Mouse (Mus musculus) kidney, postnatal 0 days (tissue): ENCODE data around the gene Elf4. TPM values are rescaled to one million over a fixed set of nuclear protein-coding genes. Genes with fewer than 3 reads are reported as not detected.

Experiments used
- ATAC-seq: fragments of 200-750 bp; cut with Nextera tagmentation; replicated peaks from 2 replicates; pipeline ENCODE4 v1.8.0; 2017; ENCODE audit warnings: low read depth, moderate number of reproducible peaks, moderate TSS enrichment, moderate library complexity; ENCODE audit not compliant: low FRiP score
- DNase-seq: peaks from one replicate; pipeline ENCODE4 v3.0.0-alpha.2; 2016; ENCODE audit warnings: low spot score
- H3K27ac ChIP-seq: fragments of 300-500 bp; sonication (generic); 2 replicates; pipeline ENCODE4 v1.5.1; 2014; ENCODE audit warnings: mild to moderate bottlenecking
- H3K27me3 ChIP-seq: fragments of 300-500 bp; sonication (generic); 2 replicates; pipeline ENCODE4 v1.6.1; 2014; ENCODE audit warnings: low read length, mixed read lengths; ENCODE audit not compliant: insufficient read depth
- H3K36me3 ChIP-seq: fragments of 300-500 bp; sonication (generic); 2 replicates; pipeline ENCODE4 v1.6.1; 2014; ENCODE audit warnings: low read length, mixed read lengths; ENCODE audit not compliant: insufficient read depth
- H3K4me1 ChIP-seq: fragments of 300-500 bp; sonication (generic); replicated peaks from 2 replicates; pipeline ENCODE4 v1.6.1; 2014; ENCODE audit warnings: antibody characterized with exemption, low read length, mixed read lengths; ENCODE audit not compliant: insufficient read depth
- H3K4me2 ChIP-seq: fragments of 300-500 bp; sonication (generic); 2 replicates; pipeline ENCODE4 v1.6.1; 2014; ENCODE audit warnings: mild to moderate bottlenecking, low read length, moderate library complexity, mixed read lengths
- H3K4me3 ChIP-seq: fragments of 300-500 bp; sonication (generic); replicated peaks from 2 replicates; pipeline ENCODE4 v1.5.1; 2014; ENCODE audit warnings: low read depth, low read length
- H3K9ac ChIP-seq: fragments of 300-500 bp; sonication (generic); 2 replicates; pipeline ENCODE4 v1.6.1; 2014; ENCODE audit warnings: low read depth, low read length
- H3K9me3 ChIP-seq: fragments of 300-500 bp; sonication (generic); replicated peaks from 2 replicates; pipeline ENCODE4 v1.6.1; 2016; ENCODE audit warnings: low read length, inconsistent platforms, mixed read lengths
- CTCF ChIP-seq: IDR thresholded peaks from 2 replicates; pipeline ENCODE4 v1.5.1; 2016; ENCODE audit warnings: antibody characterized with exemption, low read depth, mild to moderate bottlenecking, moderate library complexity
- WGBS: fragments of 180-500 bp; shearing (Covaris S2); extraction: QIAGEN DNeasy Blood & Tissue Kit; methylation state at CpG from one replicate; pipeline ENCODE4 v1.1.7; 2014; 5-methylcytosine and 5-hydroxymethylcytosine counted together
- polyA plus RNA-seq: library from polyadenylated mRNA; unstranded; fragments of >200 nt; fragmentation: Nextera tagmentation; extraction: Ambion mirVana; gene quantifications from 2 replicates; pipeline ENCODE4 v1.2.1, GENCODE M21; 2015

The Elf4 gene
- polyA plus RNA-seq, 1 experiment from 2014 or later: 2.4 TPM

DNA sequence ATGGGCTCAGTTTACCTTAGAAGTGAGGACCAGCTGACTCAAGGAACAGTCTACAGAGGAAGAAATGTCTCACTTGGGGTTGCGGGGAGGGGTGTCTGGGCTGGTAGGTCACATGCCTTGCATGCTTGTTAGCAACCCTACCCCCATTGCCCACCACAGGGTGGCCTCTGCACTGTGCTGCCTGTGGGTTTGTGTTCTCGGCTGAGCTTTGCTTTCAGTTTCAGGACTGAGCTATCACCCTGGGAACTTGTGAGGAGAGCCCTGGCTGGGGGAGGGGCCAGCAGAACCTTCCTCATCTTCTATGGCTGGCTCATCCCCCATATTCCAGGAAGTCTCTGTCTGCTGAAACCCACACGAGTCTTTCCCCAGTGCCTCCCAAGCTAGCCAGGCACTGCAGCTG, 38.3 kb downstream of the Elf4 start:
- H3K4me1 ChIP-seq: no peaks in the 10 kb centered on the region
- WGBS: 47% methylated on average over 3 of the region's 3 CpGs
- ATAC-seq (peak; percentile 58), DNase-seq (peak; percentile 45)
- H3K4me3 ChIP-seq: no peak overlapping the region
- H3K36me3 ChIP-seq: no peaks in the 10 kb centered on the region
- no peaks in the 10 kb centered on the region for H3K27me3 ChIP-seq
- peak overlapping the region; percentile 27 for H3K4me2 ChIP-seq
- no peaks in the 10 kb centered on the region for H3K9me3 ChIP-seq
- TF ChIP-seq CTCF: no peak
- no peak overlapping the region for H3K27ac ChIP-seq
- no peak overlapping the region for H3K9ac ChIP-seq

DNA sequence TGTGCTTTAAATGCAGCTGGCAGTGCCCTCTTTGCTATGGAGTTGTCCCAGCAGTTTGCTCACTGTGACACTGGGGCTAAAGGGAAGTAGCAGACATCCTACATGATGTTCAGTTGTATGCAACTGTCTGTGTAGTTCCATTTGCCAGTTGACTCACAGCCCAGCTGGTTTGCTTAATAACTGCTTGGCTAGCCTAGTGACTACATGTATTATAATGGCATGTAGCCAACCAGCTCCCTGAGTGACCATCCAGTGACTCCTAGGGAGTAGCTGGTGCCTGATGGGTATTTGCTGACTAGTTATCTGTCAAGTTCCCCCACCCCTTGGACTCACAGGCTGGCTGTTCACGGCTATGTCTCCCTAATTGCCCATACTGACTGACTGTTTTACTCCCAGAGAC, 39.3 kb downstream of the Elf4 start:
- WGBS: 62% methylated on average over 1 of the region's 1 CpGs
- no peak overlapping the region for H3K4me3 ChIP-seq
- H3K9ac ChIP-seq: no peak overlapping the region
- no peaks in the 10 kb centered on the region for H3K9me3 ChIP-seq
- H3K27me3 ChIP-seq: no peaks in the 10 kb centered on the region
- no peaks in the 10 kb centered on the region for H3K36me3 ChIP-seq
- no peaks in the 10 kb centered on the region for H3K4me1 ChIP-seq
- no peak overlapping the region for H3K4me2 ChIP-seq
- no peak for DNase-seq
- no peak for TF ChIP-seq CTCF
- ATAC-seq: no peak
- H3K27ac ChIP-seq: no peak overlapping the region

DNA sequence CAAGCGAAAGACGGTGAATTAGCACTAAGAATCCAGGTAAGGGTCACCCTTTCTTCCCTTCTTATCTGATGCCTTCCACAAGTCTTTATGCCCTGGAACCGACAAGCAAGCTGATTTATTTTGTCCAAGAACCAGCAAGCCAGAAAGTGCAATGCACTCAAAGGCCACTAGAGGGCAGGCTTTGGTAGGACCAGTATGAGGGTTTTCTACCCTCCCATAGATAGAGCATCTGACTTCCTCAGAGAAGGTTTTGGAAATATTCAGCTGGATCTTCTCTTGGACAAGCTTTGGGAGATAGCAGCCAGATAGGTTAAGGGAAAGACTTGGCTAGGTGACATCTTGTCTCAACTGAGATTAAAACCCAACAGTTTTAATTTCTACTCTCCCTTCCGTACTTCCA, 39.9 kb downstream of the Elf4 start:
- no peak overlapping the region for H3K27ac ChIP-seq
- TF ChIP-seq CTCF: peak; percentile 93
- no peak overlapping the region for H3K4me2 ChIP-seq
- WGBS: 33% methylated on average over 4 of the region's 4 CpGs
- H3K4me1 ChIP-seq: no peaks in the 10 kb centered on the region
- no peaks in the 10 kb centered on the region for H3K27me3 ChIP-seq
- no peaks in the 10 kb centered on the region for H3K9me3 ChIP-seq
- H3K4me3 ChIP-seq: no peak overlapping the region
- DNase-seq (peak; percentile 78), ATAC-seq (no peak)
- no peaks in the 10 kb centered on the region for H3K36me3 ChIP-seq
- no peak overlapping the region for H3K9ac ChIP-seq

DNA sequence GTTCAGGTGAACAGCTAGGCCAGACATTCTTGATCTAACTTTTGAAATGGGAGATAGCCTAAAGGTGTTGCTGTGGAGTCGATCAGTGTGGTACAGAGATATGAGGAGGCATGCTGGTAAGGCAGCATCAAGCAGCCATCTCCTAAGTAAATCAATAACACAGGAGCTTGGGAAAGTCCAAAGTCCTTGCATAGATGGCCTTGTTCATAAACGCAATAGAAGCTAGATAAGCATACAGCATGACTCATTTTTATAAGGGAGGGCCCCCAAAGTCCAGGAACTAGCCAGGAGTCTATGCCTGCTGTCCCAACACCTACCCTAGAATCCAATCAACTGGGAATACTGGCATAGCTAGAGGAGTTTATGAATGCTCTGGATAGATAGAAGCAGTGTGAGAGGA, 44.5 kb downstream of the Elf4 start:
- no peak for DNase-seq
- 79% methylated on average over 2 of the region's 2 CpGs for WGBS
- ATAC-seq: no peak

DNA sequence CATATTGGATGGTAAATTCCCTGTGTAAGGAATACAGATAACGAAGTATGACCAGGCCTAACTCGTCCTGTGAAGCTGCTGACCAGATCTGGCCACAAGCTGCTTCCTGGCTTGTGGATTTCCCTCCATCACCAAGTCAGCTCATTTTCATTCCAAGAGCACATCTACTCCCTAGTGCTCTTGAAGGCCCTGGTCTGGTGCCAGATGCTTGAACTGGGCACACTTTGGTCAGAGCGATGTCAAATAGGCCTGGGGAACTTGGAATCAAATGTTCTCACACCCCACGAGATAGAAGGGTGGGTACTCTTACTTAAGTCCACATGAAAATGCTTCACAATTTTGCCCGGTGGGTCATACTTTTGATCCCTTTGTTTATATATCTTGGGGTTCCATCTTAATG, 48.6 kb downstream of the Elf4 start:
- ATAC-seq (no peak), DNase-seq (no peak)
- no peak overlapping the region for H3K27ac ChIP-seq
- H3K9me3 ChIP-seq: no peaks in the 10 kb centered on the region
- no peak overlapping the region for H3K4me2 ChIP-seq
- H3K9ac ChIP-seq: no peak overlapping the region
- no peaks in the 10 kb centered on the region for H3K27me3 ChIP-seq
- TF ChIP-seq CTCF: no peak
- H3K36me3 ChIP-seq: no peaks in the 10 kb centered on the region
- no peaks in the 10 kb centered on the region for H3K4me1 ChIP-seq
- WGBS: 85% methylated on average over 5 of the region's 5 CpGs
- no peak overlapping the region for H3K4me3 ChIP-seq

More for the DNA sequence above, 44.5 kb downstream of the Elf4 start:
- Histone ChIP-seq H3K36me3 (no peaks in the 10 kb centered on the region), H3K4me3 (no peak overlapping the region), H3K27ac (no peak overlapping the region), H3K27me3 (no peaks in the 10 kb centered on the region), H3K4me2 (no peak overlapping the region), H3K9ac (no peak overlapping the region), H3K9me3 (no peaks in the 10 kb centered on the region), H3K4me1 (no peaks in the 10 kb centered on the region)
- TF ChIP-seq CTCF: no peak

DNA sequence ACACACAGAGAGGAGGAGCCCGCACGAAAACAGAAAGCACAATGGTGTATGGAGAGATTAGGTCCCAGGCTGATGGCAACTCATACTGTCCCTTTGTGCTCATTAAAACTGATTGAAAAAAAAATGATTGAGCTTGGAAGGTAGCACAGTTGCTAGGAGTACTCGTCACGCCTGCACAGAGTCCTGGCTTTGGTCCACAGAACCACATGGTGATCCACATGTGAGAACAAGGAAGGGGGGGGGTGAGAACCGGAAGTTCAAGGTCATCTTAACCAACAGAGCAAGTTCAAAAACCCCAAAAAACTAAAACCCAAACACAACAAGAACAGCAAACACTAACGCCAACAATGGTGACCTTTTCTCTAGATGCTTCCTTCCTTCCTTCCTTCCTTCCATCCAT, 50.3 kb downstream of the Elf4 start:
- 75% methylated on average over 6 of the region's 6 CpGs for WGBS
- Histone ChIP-seq H3K27ac (no peak overlapping the region), H3K4me3 (no peak overlapping the region), H3K4me1 (no peaks in the 10 kb centered on the region), H3K9ac (no peak overlapping the region), H3K9me3 (no peaks in the 10 kb centered on the region), H3K4me2 (no peak overlapping the region), H3K36me3 (no peaks in the 10 kb centered on the region), H3K27me3 (no peaks in the 10 kb centered on the region)
- ATAC-seq: no peak
- TF ChIP-seq CTCF: no peak
- DNase-seq: no peak

DNA sequence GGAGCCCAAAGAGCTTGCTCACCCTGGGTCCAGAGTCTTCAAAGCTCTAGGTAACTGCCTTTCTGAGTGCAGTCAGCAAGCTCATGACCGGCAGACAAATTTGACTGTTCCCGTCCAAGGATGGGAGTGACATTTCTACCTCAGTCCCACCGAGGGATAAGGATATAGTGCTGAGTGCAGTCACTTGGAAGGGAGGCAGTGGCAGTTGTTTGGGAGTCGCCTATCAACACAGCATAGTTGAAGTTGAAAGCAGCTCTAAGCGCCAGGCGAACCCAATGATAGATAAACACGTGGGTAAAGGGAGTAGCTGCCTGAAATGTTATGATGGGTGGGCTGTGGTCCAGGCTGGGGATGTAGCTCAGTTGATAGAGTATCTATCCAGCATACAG, 52.5 kb downstream of the Elf4 start:
- Histone ChIP-seq H3K4me3 (no peak overlapping the region; the same call in 1 of the 2 replicates), H3K27me3 (no peaks in the 10 kb centered on the region), H3K9me3 (no peaks in the 10 kb centered on the region), H3K27ac (no peak overlapping the region), H3K4me1 (no peaks in the 10 kb centered on the region), H3K4me2 (peak overlapping the region; percentile 53; the same call in 1 of the 2 replicates), H3K36me3 (no peaks in the 10 kb centered on the region), H3K9ac (no peak overlapping the region)
- no peak for TF ChIP-seq CTCF
- no peak for ATAC-seq
- 26% methylated on average over 7 of the region's 7 CpGs for WGBS
- DNase-seq: no peak
